Mouse (Mus musculus) adrenal gland (tissue): ENCODE results near the gene Srrt.

Source experiments
- intact Hi-C: fragments of 180-260 bp; cut with DNase I; formaldehyde crosslinking; loops from one replicate; pipeline ENCODE4 v1.15.1; 2025
- long read RNA-seq, 2 experiments: library from polyadenylated mRNA; unstranded; transcript quantifications; one replicate each; pipeline ENCODE4 v2.0.0; 2020; ENCODE audit warnings: borderline replicate concordance in 1 of 2; ENCODE audit not compliant: insufficient replicate concordance in 1 of 2

Srrt gene
- long read RNA-seq, experiment 1, transcript Srrt-201 (20 exons, 3,024 nt), result major isoform, 5 of 20 reads
- long read RNA-seq, experiment 1, partial matches to known transcripts, result 11 of 20 reads
- long read RNA-seq, experiment 1, other reads (novel, unspliced or antisense), result 2 of 20 reads
- long read RNA-seq, experiment 2, transcript Srrt-201 (20 exons, 3,024 nt), result major isoform, 7 of 39 reads
- long read RNA-seq, experiment 2, partial matches to known transcripts, result 23 of 39 reads
- long read RNA-seq, experiment 2, other reads (novel, unspliced or antisense), result 8 of 39 reads

DNA sequence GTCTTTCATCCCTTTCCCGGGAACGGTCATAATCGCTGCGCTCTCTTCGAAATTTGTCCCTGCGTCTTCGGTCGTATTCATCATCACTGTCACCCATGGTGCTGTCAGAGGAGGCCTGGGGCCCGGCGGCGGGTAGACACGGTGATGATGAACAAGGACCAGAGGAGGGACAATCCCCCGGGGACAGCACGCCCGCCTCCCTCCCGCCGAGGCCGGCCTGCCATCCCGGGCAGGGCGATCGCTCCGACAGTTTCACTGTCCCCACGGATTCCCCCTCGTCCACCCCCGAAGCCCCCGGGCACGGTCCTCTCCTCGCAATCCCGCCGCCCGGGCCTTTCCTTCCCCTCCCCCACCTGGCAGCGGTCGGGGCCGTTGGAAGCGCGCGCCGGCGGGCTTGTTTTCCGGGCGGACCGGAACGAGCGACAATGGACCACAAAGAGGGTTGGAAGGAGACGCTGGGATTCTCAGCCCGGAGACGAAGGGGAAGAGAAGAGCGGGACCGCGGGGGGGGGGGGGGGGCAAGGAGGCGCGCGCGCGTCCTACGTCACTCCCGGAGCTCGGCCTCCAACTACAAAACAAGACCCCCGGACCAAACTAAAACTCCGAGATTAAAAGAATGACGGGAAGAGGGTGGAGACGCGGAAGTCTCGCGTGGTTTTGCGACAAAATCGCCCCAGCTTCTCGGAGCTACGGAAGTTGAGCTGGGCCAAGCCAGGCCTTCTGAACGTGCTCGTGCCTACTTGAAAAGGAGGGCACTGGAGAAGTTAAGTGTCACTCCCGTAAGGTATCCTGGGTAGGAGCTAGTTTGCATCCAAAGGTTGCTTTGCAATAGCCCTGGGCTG is at the start of gene Srrt:
Gene Srrt (minus strand): TSS at position 604 of the 842 bp plus-strand sequence.
- intact Hi-C loops, result no loop called here

GRCm38 (mm10) chr5:137354091-137354490 is 46.6 kb upstream of the Srrt start:
- intact Hi-C loops, result no loop called here

GRCm38 (mm10) chr5:137352011-137352975 is 44.8 kb upstream of the Srrt start:
- intact Hi-C loops, result no loop called here

GRCm38 (mm10) chr5:137351394-137351793 is 43.9 kb upstream of the Srrt start:
- intact Hi-C loops, result no loop called here

- intact Hi-C loops, result no loop called here
These were observed 43.5 kb upstream of the Srrt start for GRCm38 (mm10) chr5:137351058-137351380.

DNA sequence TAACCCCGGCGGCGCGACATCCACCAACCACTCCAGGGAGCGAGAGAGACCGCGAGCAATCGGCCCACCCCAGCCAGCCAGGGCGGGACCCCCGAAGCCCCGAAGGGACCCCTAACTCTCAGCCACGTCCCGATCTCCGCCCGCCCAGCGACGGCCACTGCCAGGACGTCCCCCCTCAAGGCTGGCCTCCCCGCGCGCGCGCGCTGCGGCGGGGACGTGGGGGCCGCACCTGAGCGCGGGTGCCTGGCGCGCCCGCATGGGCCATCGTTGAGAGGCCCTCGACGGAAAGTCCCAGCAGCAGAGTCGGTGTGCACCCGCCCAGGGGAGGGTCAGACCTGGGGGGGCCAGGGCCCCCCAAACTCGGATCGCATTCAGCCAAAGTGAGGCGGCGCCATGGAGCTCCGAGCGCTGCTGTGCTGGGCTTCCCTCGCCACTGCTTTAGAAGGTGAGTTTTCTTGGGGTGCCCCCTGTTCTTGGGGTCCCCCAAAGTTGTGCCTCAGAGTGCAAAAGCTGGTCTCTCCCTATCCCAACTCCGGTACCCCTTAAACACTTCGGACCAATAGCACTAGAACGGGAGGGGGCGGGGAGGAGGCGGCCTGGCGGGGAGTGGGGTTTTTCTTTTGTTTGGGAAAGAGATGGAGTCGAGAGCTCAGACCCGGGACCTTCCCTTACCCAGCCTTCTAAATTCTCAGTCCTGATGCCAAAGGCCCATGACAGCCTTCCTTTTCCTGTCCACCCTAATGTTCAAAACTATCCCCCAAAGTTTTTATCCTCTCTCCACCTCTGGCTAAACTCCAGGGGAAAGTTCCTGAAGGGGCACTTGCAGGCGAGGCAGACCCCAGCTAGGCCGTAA is 43.0 kb upstream of the Srrt start:
- intact Hi-C loops, result no loop called here

GRCm38 (mm10) chr5:137349384-137350204 is 42.1 kb upstream of the Srrt start, which contains the start of gene Ephb4:
Gene Ephb4 (plus strand): TSS chr5:137350109.
- intact Hi-C loops, result no loop called here

DNA sequence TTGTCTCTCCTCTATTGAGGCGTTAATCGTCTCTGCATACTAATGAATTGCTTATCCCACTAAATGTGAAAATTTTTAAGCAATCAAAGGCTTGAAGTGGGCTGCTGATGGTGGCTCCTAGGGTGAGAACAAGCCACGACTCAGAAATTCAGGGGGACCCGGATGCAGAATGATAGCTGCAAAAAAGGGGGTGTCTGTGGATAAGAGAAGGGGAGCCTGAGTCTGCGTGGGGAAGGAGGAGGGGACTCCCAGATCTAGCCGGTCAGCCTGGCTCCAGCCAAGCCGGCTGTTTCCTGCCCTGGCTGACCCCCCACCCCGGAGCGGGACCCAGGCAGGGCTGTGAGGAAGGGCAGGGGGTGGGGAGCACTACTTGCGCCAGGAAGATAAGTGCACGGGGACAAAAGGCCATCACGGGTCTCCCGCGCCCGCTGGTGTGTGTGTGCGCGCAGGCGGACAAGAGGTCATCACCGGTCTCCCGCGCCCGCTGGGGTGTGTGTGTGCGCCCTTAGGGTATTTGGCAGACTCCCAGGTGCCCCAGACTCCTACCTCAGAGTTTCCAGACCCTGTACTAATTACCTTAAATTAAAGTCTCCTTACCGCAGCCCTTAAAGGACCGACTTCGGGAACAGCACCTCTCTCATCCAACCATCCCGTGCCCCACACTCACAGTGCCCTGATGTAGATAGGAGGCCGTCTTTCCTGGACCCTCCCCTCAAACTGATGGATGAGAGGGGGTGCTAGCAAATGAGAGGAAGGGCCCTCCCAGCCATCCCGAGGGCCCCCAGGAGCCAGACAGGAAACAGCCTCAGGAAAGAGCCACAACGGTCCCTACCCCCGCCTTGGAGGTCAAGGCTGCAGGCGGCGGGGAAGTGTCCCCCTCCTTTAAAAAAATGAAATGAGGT is 41.3 kb upstream of the Srrt start:
- intact Hi-C loops, result no loop called here

DNA sequence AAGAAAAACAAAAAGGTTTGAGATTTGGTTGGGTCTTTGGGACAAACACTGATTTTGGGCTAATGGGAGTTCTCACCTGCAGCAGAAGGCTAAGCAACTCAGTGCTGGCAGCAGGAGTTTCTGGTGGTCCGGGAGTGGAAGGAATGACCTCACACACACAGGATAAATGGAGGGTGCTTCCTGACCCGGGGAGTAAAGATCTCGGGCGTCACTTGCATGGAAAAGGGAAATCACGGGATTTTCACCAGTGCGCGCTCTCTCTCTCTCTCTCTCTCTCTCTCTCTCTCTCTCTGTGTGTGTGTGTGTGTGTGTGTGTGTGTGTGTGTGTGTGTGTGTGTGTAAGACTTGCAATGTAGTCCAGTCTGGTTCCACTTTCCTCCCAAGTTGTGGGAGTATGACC is 40.4 kb upstream of the Srrt start:
- intact Hi-C loops, result no loop called here

- intact Hi-C loops, result no loop called here
These were observed 39.5 kb upstream of the Srrt start for GRCm38 (mm10) chr5:137346983-137347382.

- intact Hi-C loops, result no loop called here
These were observed 38.9 kb upstream of the Srrt start for GRCm38 (mm10) chr5:137346388-137346787.

- intact Hi-C loops, result no loop called here
These were observed 38.3 kb upstream of the Srrt start for GRCm38 (mm10) chr5:137345821-137346220.

- intact Hi-C loops, result no loop called here
These were observed 36.4 kb upstream of the Srrt start for GRCm38 (mm10) chr5:137343869-137344268.

GRCm38 (mm10) chr5:137343412-137343811 is 35.9 kb upstream of the Srrt start:
- intact Hi-C loops, result no loop called here

DNA sequence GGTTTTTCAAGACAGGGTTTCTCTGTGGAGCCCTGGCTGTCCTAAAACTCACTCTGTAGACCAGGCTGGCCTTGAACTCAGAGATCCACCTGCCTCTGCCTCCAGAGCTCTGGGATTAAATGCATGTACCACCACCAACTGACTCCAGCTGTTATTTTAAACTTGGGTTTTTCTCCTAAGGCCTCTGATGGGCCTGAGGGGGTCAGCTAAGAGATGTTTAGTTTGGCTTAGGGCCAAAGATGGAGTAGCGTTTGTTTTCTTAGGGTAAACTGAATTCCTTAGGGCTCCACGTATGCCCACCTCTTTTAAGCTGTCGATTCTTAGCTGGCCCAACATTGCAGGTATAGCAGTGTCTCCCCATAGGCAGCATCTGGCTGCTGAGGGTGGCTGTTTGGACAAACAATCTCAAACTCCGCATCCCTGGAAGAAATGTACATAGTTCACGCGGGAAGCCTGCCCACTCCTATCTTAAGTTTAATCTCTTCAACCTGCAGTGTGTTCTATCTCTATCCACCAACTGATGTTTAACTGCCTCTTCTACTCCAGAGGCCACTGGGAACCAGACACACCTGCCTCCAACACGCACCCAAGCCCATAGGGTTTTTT is 35.0 kb upstream of the Srrt start:
- intact Hi-C loops, result no loop called here

GRCm38 (mm10) chr5:137340222-137340621 is 32.7 kb upstream of the Srrt start:
- intact Hi-C loops, result no loop called here

GRCm38 (mm10) chr5:137339290-137339979 is 32.0 kb upstream of the Srrt start:
- intact Hi-C loops, result loop anchor here (5.0 to 10.0 kb wide), 2 partner anchors 33 to 165 kb away; partner anchors contain the start of gene Pop7
